Mouse (Mus musculus) thymus, postnatal 36 days (tissue): ENCODE results near the gene Lrfn5.
A peak's percentile ranks its signal among the peaks of the same experiment; 100 is the strongest.

Source experiments
- DNase-seq, 2 experiments: peaks; one replicate each; pipeline ENCODE4 v3.0.0; 2022; ENCODE audit warnings: mixed read lengths in 2 of 2

Gene Lrfn5

GRCm38 (mm10) chr12:61522829-61523370, at the start of gene Lrfn5:
Gene Lrfn5 (plus strand): TSS chr12:61523150.
- DNase-seq = peak in 1 of 2 experiments; percentile 4

- no peak for DNase-seq
These were observed 1.3 kb upstream of the Lrfn5 start for GRCm38 (mm10) chr12:61521501-61522147.

DNA sequence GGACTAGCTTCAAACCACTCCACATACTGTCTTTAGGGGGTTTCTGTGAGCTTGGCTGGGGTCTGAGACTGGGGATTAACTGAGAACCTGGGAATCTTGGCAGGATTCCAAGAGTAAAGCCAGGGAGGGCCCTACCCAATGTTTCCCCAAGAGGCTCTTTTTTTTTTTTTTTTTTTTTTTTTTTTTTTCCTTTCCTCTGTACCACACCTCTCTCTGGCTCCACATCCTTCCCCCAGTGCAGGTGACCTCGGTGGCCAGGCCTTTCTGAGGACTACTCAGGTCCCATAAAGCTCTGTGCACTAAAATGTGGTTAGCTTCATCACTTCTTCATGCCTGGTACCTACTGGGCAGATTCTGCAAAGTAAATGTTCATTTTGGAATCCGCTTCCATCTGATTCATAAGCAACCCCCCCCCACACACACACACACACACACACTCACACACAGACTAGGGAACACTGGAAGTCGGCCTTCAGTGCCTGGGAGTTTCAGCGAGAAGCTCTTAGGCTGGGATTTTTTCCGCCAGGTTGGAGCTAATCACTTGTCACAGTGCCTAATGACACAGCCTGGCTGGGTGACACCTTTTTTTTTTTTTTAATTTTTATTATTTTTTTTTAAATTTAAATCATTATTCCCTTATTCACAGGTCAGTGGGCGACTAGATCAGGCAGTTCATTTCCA, 662 bp upstream of the Lrfn5 start:
- no peak for DNase-seq

DNA sequence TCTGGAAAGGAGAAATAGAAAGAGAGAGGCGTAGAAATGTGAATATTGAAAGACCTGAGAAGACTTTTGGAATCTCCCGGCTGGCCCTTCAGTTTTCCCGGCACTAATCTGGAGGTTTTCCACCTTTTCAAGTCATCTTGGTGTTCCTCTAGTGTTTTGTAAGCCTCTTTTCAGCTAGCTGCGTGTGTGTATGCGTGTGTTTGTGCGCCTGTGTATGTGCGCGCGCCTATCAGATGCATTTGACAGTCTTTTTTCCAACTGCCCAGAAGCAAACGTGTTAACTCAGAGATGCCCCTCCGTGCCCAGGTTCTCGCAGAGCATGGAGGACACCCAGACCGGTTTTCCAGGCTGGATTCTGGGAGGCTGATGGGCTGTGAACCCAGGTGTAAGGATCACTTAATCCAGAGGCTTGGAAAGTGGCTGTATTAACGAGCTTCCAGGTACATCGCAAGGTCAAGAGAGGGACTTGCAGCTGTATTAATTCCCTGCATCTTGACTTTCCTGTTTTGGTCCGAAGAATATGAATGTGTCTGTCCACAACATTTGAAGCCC, 757 bp downstream of the Lrfn5 start:
- no peak for DNase-seq

- no peak for DNase-seq
These were observed 1.3 kb downstream of the Lrfn5 start for GRCm38 (mm10) chr12:61524183-61524651.

DNA sequence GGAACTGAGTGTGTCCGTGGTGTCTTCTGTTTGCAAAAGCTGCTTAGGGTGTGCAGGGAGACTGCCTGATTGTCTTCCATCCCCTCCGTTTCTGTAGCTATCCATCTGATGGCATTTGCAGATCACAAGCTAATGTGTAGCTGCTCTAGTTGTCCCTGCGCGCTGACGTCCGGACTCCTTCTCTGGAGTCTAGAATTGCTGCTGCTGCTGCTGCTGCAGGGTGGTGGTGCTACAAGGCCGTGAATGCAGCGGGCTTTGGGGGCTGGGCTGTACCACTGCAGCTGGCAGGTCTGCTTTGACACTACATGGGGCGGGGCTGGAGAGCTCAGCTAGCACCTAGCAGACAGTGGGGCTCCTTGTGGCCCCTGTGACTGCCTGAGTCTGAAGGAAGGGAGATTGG, 3.2 kb downstream of the Lrfn5 start:
- no peak for DNase-seq

GRCm38 (mm10) chr12:61579949-61580348, 57.0 kb downstream of the Lrfn5 start:
- no peak for DNase-seq

DNA sequence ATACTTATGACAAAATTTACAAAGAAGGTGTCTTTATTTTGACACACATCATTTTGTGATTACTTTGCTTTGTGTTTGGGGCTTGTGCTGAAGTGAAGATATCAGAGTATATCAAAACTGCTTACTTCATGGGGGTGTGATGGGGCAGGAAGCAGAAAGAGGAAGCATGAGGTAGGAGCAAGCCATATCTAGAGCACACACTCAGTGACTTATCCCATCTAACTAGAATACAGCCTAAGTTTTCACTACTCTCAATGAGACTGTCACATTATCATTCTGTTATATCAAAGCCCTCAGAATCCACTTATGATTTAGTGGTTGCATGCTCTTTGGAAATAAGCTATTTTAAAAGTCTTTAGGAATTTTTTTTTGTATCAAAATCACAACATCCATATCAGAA, 77.4 kb downstream of the Lrfn5 start:
- no peak for DNase-seq

DNA sequence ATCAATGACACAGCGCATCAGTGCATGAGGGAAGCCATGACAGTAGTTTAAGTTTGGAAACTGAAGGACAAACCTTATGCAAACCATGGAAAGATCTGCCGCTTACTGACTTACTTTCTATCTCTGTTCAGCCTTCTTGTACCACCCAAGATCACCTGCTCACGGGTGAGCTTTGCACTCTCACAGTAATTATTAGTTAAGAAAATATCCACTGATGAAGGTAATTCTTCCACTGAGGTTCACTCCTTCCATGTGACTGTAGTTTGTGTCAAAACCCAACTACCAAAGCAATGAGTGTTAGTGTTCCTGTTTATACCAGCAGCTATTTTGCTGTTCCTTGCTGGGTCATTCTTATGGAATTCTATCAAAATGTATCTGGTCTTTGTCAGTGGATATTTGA, 84.9 kb downstream of the Lrfn5 start:
- DNase-seq = no peak

DNA sequence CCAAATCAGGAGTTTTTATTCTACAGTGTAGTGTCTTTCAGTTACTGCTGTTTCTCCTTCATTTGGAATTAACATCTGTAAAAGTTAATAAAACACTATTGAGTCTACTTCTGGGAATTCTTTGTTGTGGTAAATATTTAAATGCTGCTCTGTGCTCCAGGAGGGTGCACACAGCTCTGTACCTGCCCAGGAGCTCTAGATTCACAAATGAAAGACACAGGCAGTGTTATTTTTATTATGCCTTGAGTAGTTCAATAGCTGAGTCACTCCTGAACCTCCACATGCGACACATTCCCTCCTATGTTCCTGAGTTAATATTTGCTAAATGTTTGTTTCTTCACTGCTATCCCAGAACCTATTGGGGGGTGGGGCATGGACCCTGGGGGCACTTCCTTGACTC, 87.1 kb downstream of the Lrfn5 start:
- no peak for DNase-seq

DNA sequence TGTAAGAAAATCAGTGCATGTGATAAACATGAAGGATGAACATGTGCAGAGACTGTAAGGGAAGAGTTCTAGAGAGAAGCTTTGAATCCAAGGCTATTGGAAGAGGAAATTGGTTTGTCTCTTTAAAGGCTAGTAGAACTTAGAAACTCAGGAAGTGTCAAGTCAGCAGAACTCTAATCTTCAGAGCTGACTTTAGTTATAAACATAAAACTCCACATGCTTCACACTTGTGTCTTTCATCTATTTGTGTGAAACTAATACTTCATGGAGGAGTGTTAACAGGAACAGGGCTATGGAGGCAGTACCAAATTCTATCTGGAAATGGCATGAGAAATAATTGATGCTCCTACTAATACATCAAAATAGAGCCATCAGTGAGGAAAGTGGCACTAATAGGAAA, 101.6 kb downstream of the Lrfn5 start:
- no peak for DNase-seq

DNA sequence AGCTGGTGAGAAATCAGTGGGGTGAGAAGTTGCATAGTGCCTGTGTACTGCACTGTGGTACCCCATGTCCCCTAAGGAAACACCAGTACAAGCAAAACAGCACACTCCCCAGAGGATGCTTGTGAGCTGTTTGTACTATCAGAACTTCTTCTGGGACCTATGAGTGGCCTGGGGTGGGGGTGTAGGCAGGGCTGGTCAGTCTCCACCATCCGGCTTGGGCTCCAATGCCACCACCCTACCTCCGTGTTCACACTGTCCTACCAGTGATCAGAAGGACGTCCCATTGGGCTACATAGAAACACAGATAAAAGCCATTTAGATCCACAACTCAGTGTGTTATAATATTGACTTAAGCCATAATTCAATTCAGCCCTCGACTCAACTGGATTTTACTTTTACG, 131.4 kb downstream of the Lrfn5 start:
- DNase-seq = no peak

DNA sequence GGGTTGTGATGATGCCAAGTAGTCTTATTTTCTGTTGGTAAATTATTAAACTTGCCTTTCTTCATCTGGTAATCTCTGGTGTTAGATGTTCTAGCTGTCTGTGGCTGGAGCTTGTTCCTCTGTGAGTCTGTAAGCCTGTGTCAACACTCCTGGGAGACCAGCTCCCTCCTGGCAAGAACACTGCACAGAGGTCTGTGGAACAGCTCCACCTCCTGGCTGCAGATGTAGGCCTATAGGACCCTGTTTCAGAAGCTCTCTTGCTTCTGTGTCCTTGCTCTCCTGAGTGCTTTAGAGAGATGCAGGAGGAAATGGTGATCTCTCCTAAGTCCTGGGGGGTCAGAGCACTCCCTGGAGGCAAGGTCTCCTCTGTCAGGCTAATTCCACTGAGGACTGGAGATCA, 200.2 kb downstream of the Lrfn5 start:
- no peak for DNase-seq

DNA sequence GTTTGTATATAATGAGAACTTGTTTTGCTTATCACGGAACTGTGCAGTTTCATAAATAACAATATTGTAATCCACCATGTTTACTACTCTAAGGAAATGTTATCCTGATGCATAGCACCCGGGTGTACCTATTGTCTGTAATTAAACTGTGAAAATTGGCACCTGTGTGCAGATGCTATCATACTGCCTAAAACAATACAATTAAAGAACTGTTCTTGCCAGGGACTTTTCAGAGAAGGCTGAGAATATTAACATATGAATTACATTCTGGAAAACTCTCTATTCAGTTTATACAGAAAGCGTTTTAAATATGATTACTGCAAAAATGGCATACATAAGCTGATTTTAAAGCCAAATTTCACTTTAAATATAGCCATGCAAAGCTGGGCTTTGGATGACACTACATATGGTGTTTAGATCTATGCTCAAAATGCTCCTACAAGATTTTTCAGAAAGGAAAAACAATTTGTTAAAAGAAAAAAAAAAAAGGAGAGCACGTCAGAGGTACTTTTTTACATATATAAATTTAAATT, 284.2 kb downstream of the Lrfn5 start:
- no peak for DNase-seq

DNA sequence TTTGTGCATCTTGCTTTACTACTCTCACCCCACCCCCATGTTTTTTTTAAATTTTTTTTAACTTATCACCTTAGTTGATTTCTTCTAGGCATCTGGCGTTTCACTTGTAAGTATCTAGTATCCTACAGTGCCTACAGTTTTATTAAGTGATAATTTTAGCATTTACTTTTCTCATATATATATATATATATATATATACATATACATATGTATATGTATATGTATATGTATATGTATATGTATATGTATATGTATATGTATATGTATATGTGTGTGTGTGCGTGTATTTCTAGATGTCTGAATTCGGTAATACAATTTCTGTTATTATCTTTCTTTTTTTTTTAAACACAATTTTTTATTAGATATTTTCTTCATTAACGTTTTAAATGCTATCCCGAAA, 300.7 kb downstream of the Lrfn5 start:
- no peak for DNase-seq

- no peak for DNase-seq
These were observed 303.4 kb downstream of the Lrfn5 start for GRCm38 (mm10) chr12:61826311-61826710.

DNA sequence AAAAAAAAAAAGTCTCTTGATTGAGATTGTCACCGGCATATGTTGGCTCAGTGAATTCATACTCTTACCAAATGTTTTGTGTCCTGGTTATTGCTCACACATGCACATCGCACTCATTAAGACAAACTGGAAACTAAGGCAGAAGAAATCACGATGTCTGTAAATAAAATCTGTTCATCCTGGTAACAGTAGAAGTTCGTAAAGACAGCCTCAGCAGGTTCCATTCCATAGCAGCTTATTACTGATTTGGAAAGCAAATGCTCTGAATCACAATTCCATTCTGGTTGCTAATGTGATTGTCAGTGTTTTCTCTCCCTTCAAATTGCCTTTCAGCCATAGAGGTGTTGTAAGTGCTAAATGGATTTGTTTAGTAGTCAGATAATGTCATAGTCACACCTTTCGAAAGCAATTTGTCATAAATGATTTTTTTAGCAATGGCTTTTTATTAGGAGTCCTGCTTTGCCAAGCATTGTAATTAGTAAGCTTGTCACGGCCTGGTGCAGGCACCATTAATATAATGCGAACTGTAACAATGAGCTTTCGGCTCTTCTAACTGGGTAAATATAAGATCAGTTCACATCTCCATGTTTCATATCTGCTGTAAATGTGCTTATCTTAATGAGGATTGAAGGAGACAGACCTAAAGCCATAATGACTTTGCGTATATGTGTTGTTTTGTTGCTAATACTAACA, 319.8 kb downstream of the Lrfn5 start:
- no peak for DNase-seq

DNA sequence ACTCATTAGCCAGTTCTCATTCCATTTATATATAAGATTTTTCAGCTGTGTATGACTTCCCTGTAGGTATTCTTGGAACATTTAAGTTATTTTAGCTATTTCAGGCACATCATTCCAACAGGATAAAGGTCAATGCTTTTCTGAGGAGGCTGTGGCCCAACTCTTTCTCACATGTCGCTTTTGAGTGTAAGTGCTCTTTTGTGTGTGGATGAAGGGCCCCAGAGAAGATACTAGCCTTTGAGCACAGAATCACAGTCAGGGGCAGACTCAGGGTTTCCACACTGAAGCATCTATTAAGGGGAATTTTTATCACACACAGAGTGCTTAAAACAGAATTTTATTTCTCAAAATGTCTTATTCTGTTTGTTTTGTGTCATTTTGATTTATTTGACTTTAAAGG, 331.2 kb downstream of the Lrfn5 start:
- no peak for DNase-seq
